In genomic region chr7:117021716-117022115, GRCm38 (mm10) we compare ENCODE assay signal across 8 mouse cellular contexts.
A peak's percentile ranks its signal among the peaks of the same experiment; 100 is the strongest.
DNase-seq lines count a peak whose midpoint lies in the region; ATAC-seq and TF ChIP-seq lines count a peak whose summit lies in the region.
"Had no signal": no experiment of that assay in that cellular context is flagged by ENCODE, and none has a peak within 500 bp of the region (broad histone marks: within the 10 kb centered on the region; RNA-seq: fewer than 3 reads in every experiment).

No protein-coding gene starts in this region.

- H3K4me2 ChIP-seq in liver, embryonic 11.5 days: no peak overlapping the region

- TF ChIP-seq POLR2A in liver, adult 2 months (IDR thresholded peaks at IDR 0.05; ENCODE audit: extremely low read depth, insufficient read depth, low read length): no peak

- no peak overlapping the region for H3K27ac ChIP-seq in liver, adult 2 months (replicated peaks; ENCODE audit: insufficient read depth, low read depth, low read length)
- no peak overlapping the region for H3K27ac ChIP-seq in liver, embryonic 11.5 days (ENCODE audit: low read depth, low read length)
- H3K27ac ChIP-seq: liver, embryonic 14.5 days had no signal

- H3K4me3 ChIP-seq in liver, adult 2 months (ENCODE audit: insufficient read depth, low read depth, low read length): no peak overlapping the region
- H3K4me3 ChIP-seq in liver, embryonic 11.5 days (ENCODE audit: low read depth, low read length): no peak overlapping the region

- H3K27me3 ChIP-seq in liver, adult 2 months (ENCODE audit: control insufficient read depth, insufficient read depth, low read length): no peaks in the 10 kb centered on the region
- H3K27me3 ChIP-seq in liver, embryonic 11.5 days (replicated peaks; ENCODE audit: control insufficient read depth, insufficient read depth, low read length): no peaks in the 10 kb centered on the region

- no peak for TF ChIP-seq CTCF in liver, adult 2 months (IDR thresholded peaks at IDR 0.05; ENCODE audit: low read depth, low read length)

- no peaks in the 10 kb centered on the region for H3K4me1 ChIP-seq in liver, adult 2 months (ENCODE audit: control insufficient read depth, insufficient read depth, low read length)
- H3K4me1 ChIP-seq in liver, embryonic 11.5 days (replicated peaks; ENCODE audit: control insufficient read depth, insufficient read depth, low read length): no peaks in the 10 kb centered on the region

- no peak overlapping the region for H3K9ac ChIP-seq in liver, adult 2 months (ENCODE audit: low read depth, low read length)
- no peak overlapping the region for H3K9ac ChIP-seq in liver, embryonic 11.5 days (ENCODE audit: low read depth, low read length)
- H3K9ac ChIP-seq: liver, embryonic 14.5 days had no signal

- ATAC-seq in liver, embryonic 11.5 days (replicated peaks; ENCODE audit: low FRiP score): no peak

- H3K9me3 ChIP-seq in liver, embryonic 11.5 days (ENCODE audit: control insufficient read depth, low read length): no peaks in the 10 kb centered on the region

- WGBS in liver, adult 2 months: 52% methylated on average over 4 of the region's 4 CpGs
- WGBS in liver, embryonic 11.5 days: 51% methylated on average over 4 of the region's 4 CpGs

- H3K79me2 ChIP-seq in liver, adult 2 months (ENCODE audit: control insufficient read depth, insufficient read depth, low read length): no peaks in the 10 kb centered on the region

- no peaks in the 10 kb centered on the region for H3K36me3 ChIP-seq in liver, adult 2 months (ENCODE audit: control insufficient read depth, insufficient read depth, low read length)
- no peaks in the 10 kb centered on the region for H3K36me3 ChIP-seq in liver, embryonic 11.5 days (ENCODE audit: control insufficient read depth, insufficient read depth, low read length)

- intact Hi-C loops in left cerebral cortex, postnatal 14 days (cut with DNase I): no loop called here

- peak; percentile 21 for DNase-seq in liver, adult 2 months (ENCODE audit: extremely low read depth, low read depth, low spot score)
- DNase-seq in liver, embryonic 11.5 days (ENCODE audit: low spot score): no peak
- DNase-seq in WW6 (ENCODE audit: low read depth, low spot score): peak; percentile 13
- peak; percentile 91 for DNase-seq in embryo, embryonic 10 days (ENCODE audit: low spot score)
- peak; percentile 84 for DNase-seq in mesoderm, embryonic 11.5 days (ENCODE audit: low read depth, low spot score)
- DNase-seq in left cerebral cortex, postnatal 14 days (ENCODE audit: low spot score in 2 of 2): no peak
- no peak for DNase-seq in right cerebral cortex, adult 2 months (ENCODE audit: low spot score in 2 of 2)

Comparison
In these comparisons a context has a peak if more than half of its experiments do, and no peak if none do; other contexts are left out.
1. DNase-seq: peak in liver, adult 2 months (single experiment), WW6 (single experiment), embryo, embryonic 10 days (single experiment) and mesoderm, embryonic 11.5 days (single experiment); none in liver, embryonic 11.5 days (single experiment), left cerebral cortex, postnatal 14 days (0 of 2) and right cerebral cortex, adult 2 months (0 of 2).